Mouse (Mus musculus): ENCODE measurements at regions not wholly inside any gene's neighbourhood (a gene's known extent, or its start where the extent isn't known, plus 50 kb on each side); places are given as distances from the start of the nearest gene placed in this dataset.
A peak's percentile ranks its signal among the peaks of the same experiment; 100 is the strongest.

GRCm38 (mm10) chr1:153601928-153602631, 50.7 kb upstream of the Rgs8 start:
- H3K4me2 ChIP-seq (ENCODE audit: low read depth, low read length) = 0 out of 2 replicates have a peak overlapping the region, but pooled peaks have one; percentile 4
- DNase-seq (ENCODE audit: low spot score) (no peak), ATAC-seq (ENCODE audit: insufficient read depth, low read depth) (0 out of 2 replicates have a peak, but pooled peaks have one; percentile 13)
- TF ChIP-seq CTCF (IDR thresholded peaks at IDR 0.05; ENCODE audit: low read depth) = no peak
- no peak overlapping the region for H3K27ac ChIP-seq (ENCODE audit: low read depth)
- H3K9me3 ChIP-seq (replicated peaks; ENCODE audit: control insufficient read depth, low read length) = no peaks in the 10 kb centered on the region
- no peaks in the 10 kb centered on the region for H3K27me3 ChIP-seq (ENCODE audit: control insufficient read depth, insufficient read depth, low read length)
- H3K36me3 ChIP-seq (replicated peaks; ENCODE audit: control insufficient read depth, insufficient read depth, low read length) = no peaks in the 10 kb centered on the region
- H3K4me1 ChIP-seq (ENCODE audit: control insufficient read depth, insufficient read depth) = peaks cover 21% of the 10 kb centered on the region
- WGBS = 10% methylated on average over 13 of the region's 13 CpGs
- no peak overlapping the region for H3K4me3 ChIP-seq (ENCODE audit: low read depth, low read length)
- H3K9ac ChIP-seq (replicated peaks; ENCODE audit: low read depth, low read length) = no peak overlapping the region

GRCm38 (mm10) chr1:153602632-153602965, 50.2 kb upstream of the Rgs8 start:
- Histone ChIP-seq H3K27me3 (ENCODE audit: control insufficient read depth, insufficient read depth, low read length) (no peaks in the 10 kb centered on the region), H3K4me3 (ENCODE audit: low read depth, low read length) (no peak overlapping the region), H3K4me1 (ENCODE audit: control insufficient read depth, insufficient read depth) (peaks cover 25% of the 10 kb centered on the region), H3K9ac (replicated peaks; ENCODE audit: low read depth, low read length) (no peak overlapping the region), H3K9me3 (replicated peaks; ENCODE audit: control insufficient read depth, low read length) (no peaks in the 10 kb centered on the region), H3K27ac (ENCODE audit: low read depth) (no peak overlapping the region), H3K4me2 (ENCODE audit: low read depth, low read length) (no peak overlapping the region), H3K36me3 (replicated peaks; ENCODE audit: control insufficient read depth, insufficient read depth, low read length) (no peaks in the 10 kb centered on the region)
- ATAC-seq (ENCODE audit: insufficient read depth, low read depth) (no peak), DNase-seq (ENCODE audit: low spot score) (no peak)
- no peak for TF ChIP-seq CTCF (IDR thresholded peaks at IDR 0.05; ENCODE audit: low read depth)
- no peak for TF ChIP-seq EP300 (IDR thresholded peaks at IDR 0.05; ENCODE audit: low read depth)
- 33% methylated on average over 4 of the region's 4 CpGs for WGBS

Measured in heart, postnatal 0 days (tissue).